ENCODE assay signal across 14 mouse cellular contexts in genomic region chr3:108199231-108199630, GRCm38 (mm10). TPM values are rescaled to one million over a fixed set of nuclear protein-coding genes. Genes with fewer than 3 reads are reported as not detected.
DNase-seq lines count a peak whose midpoint lies in the region; ATAC-seq lines count a peak whose summit lies in the region.
"Had no signal": no experiment of that assay in that cellular context is flagged by ENCODE, and none has a peak within 500 bp of the region (broad histone marks: within the 10 kb centered on the region; RNA-seq: fewer than 3 reads in every experiment).

No protein-coding gene starts in this region.

- H3K4me3 ChIP-seq in liver, embryonic 11.5 days (ENCODE audit: low read depth, low read length): peak overlapping the region; percentile 76
- H3K4me3 ChIP-seq in intestine, embryonic 14.5 days (ENCODE audit: low read depth, low read length): no peak overlapping the region
- H3K4me3 ChIP-seq in liver, embryonic 15.5 days (replicated peaks): peak overlapping the region; percentile 85

- 91% methylated on average over 6 of the region's 6 CpGs for WGBS in liver, embryonic 11.5 days
- 95% methylated on average over 6 of the region's 6 CpGs for WGBS in intestine, embryonic 14.5 days
- WGBS in liver, embryonic 15.5 days (ENCODE audit: insufficient replicate concordance): 86% methylated on average over 6 of the region's 6 CpGs

- no peak for ATAC-seq in liver, embryonic 11.5 days (replicated peaks; ENCODE audit: low FRiP score)
- no peak for ATAC-seq in intestine, embryonic 14.5 days (replicated peaks; ENCODE audit: low FRiP score, low TSS enrichment, low read depth)
- no peak for ATAC-seq in liver, embryonic 15.5 days (ENCODE audit: insufficient read depth)
- ATAC-seq in monocyte, adult 5-6 weeks (replicated peaks; ENCODE audit: insufficient number of reproducible peaks, low FRiP score, low TSS enrichment, poor library complexity, severe bottlenecking): no peak

- peaks cover 8% of the 10 kb centered on the region for H3K36me3 ChIP-seq in liver, embryonic 11.5 days (ENCODE audit: control insufficient read depth, insufficient read depth, low read length)
- H3K36me3 ChIP-seq in intestine, embryonic 14.5 days (ENCODE audit: control insufficient read depth, insufficient read depth, low read length): peaks cover 30% of the 10 kb centered on the region
- no peaks in the 10 kb centered on the region for H3K36me3 ChIP-seq in liver, embryonic 15.5 days (replicated peaks)

- H3K27me3 ChIP-seq in liver, embryonic 11.5 days (replicated peaks; ENCODE audit: control insufficient read depth, insufficient read depth, low read length): no peaks in the 10 kb centered on the region
- H3K27me3 ChIP-seq in intestine, embryonic 14.5 days (replicated peaks; ENCODE audit: control insufficient read depth, insufficient read depth, low read length): no peaks in the 10 kb centered on the region
- no peaks in the 10 kb centered on the region for H3K27me3 ChIP-seq in liver, embryonic 15.5 days
- H3K27me3 ChIP-seq: embryonic facial prominence, embryonic 15.5 days had no signal

- DNase-seq in heart, adult 11 months: peak; percentile 91
- no peak for DNase-seq in heart, postnatal 4 days
- DNase-seq in liver, embryonic 11.5 days (ENCODE audit: low spot score): no peak
- DNase-seq in liver: no peak
- DNase-seq in intestine, embryonic 14.5 days (ENCODE audit: low spot score): no peak
- DNase-seq in adrenal gland, postnatal 10 days: no peak
- DNase-seq: adrenal gland, postnatal 25 days; kidney, adult 8-10 months; retina, postnatal 1 day; thymus, adult 18-20 months had no signal

- no peak overlapping the region for H3K27ac ChIP-seq in liver, embryonic 11.5 days (ENCODE audit: low read depth, low read length)
- H3K27ac ChIP-seq in intestine, embryonic 14.5 days (ENCODE audit: low read depth): no peak overlapping the region
- peak overlapping the region; percentile 95; the same call in 1 of the 2 replicates for H3K27ac ChIP-seq in liver, embryonic 15.5 days (replicated peaks)

- H3K4me1 ChIP-seq in liver, embryonic 11.5 days (replicated peaks; ENCODE audit: control insufficient read depth, insufficient read depth, low read length): peaks cover 38% of the 10 kb centered on the region
- peaks cover 14% of the 10 kb centered on the region; the same call in 1 of the 2 replicates for H3K4me1 ChIP-seq in intestine, embryonic 14.5 days (replicated peaks; ENCODE audit: control insufficient read depth, insufficient read depth, low read length)
- peaks cover 48% of the 10 kb centered on the region for H3K4me1 ChIP-seq in liver, embryonic 15.5 days (replicated peaks)

- peak overlapping the region; percentile 77 for H3K4me2 ChIP-seq in liver, embryonic 11.5 days
- peak overlapping the region; percentile 69; the same call in 1 of the 2 replicates for H3K4me2 ChIP-seq in intestine, embryonic 14.5 days (ENCODE audit: low read length)
- peak overlapping the region; percentile 77 for H3K4me2 ChIP-seq in liver, embryonic 15.5 days

- H3K9ac ChIP-seq in liver, embryonic 11.5 days (ENCODE audit: low read depth, low read length): 0 out of 2 replicates have a peak overlapping the region, but pooled peaks have one; percentile 17
- H3K9ac ChIP-seq in intestine, embryonic 14.5 days (ENCODE audit: low read length): no peak overlapping the region
- H3K9ac ChIP-seq in liver, embryonic 15.5 days: no peak overlapping the region
- H3K9ac ChIP-seq: embryonic facial prominence, embryonic 15.5 days had no signal

- no peaks in the 10 kb centered on the region for H3K9me3 ChIP-seq in liver, embryonic 11.5 days (ENCODE audit: control insufficient read depth, low read length)
- H3K9me3 ChIP-seq in intestine, embryonic 14.5 days (ENCODE audit: control insufficient read depth, low read length): no peaks in the 10 kb centered on the region
- H3K9me3 ChIP-seq in liver, embryonic 15.5 days (replicated peaks): no peaks in the 10 kb centered on the region
- H3K9me3 ChIP-seq: embryonic facial prominence, embryonic 15.5 days had no signal

RNA-seq across cellular contexts. Expression of gene Cyb561d1, which starts 1.8 kb away (rescaled TPM):
- total RNA-seq in heart, postnatal 4 days (2021): 1 to 10 TPM; 4.9 to 5.4 TPM
- 2.3 and 2.8 TPM in 2 replicates for polyA plus RNA-seq in liver, embryonic 11.5 days (2014; fragmentation: Nextera tagmentation; extraction: Ambion mirVana)
- 2.3 and 2.6 TPM in 2 replicates for polyA plus RNA-seq in intestine, embryonic 14.5 days (2014; fragmentation: Nextera tagmentation; extraction: Ambion mirVana)
- 2.2 TPM in 2 replicates for polyA plus RNA-seq in liver, embryonic 15.5 days (2015; fragmentation: Nextera tagmentation; extraction: Ambion mirVana)
- 13.0 to 22.3 TPM (median 15.0 TPM) in 3 replicates for total RNA-seq in monocyte, adult 5-6 weeks (2017)
- 1 to 10 TPM; 6.6 to 6.9 TPM for total RNA-seq in adrenal gland, postnatal 10 days (2021)

RNA-seq across cellular contexts. Expression of gene Atxn7l2, which starts 11.5 kb away (rescaled TPM):
- 1 to 10 TPM; 6.9 to 7.7 TPM for total RNA-seq in heart, postnatal 4 days (2021)
- polyA plus RNA-seq in liver, embryonic 11.5 days (2014; fragmentation: Nextera tagmentation; extraction: Ambion mirVana): 8.7 and 8.9 TPM in 2 replicates
- polyA plus RNA-seq in intestine, embryonic 14.5 days (2014; fragmentation: Nextera tagmentation; extraction: Ambion mirVana): 15.3 and 15.5 TPM in 2 replicates
- polyA plus RNA-seq in liver, embryonic 15.5 days (2015; fragmentation: Nextera tagmentation; extraction: Ambion mirVana): 2.0 and 2.6 TPM in 2 replicates
- 4.0 to 7.1 TPM (median 6.8 TPM) in 3 replicates for total RNA-seq in monocyte, adult 5-6 weeks (2017)
- 10 to 100 TPM in 1 of 2 experiments, 1 to 10 TPM in 1; 7.6 to 10.1 TPM for total RNA-seq in adrenal gland, postnatal 10 days (2021)

RNA-seq across cellular contexts. Expression of gene Amigo1, which starts 13.1 kb away (rescaled TPM):
- 1 to 10 TPM; 7.1 to 8.1 TPM for total RNA-seq in heart, postnatal 4 days (2021)
- 0.88 and 1.5 TPM in 2 replicates for polyA plus RNA-seq in liver, embryonic 11.5 days (2014; fragmentation: Nextera tagmentation; extraction: Ambion mirVana)
- 3.0 and 3.5 TPM in 2 replicates for polyA plus RNA-seq in intestine, embryonic 14.5 days (2014; fragmentation: Nextera tagmentation; extraction: Ambion mirVana)
- 0.75 and 1.1 TPM in 2 replicates for polyA plus RNA-seq in liver, embryonic 15.5 days (2015; fragmentation: Nextera tagmentation; extraction: Ambion mirVana)
- total RNA-seq in monocyte, adult 5-6 weeks (2017): 3.7 to 6.2 TPM (median 4.2 TPM) in 3 replicates
- total RNA-seq in adrenal gland, postnatal 10 days (2021): 10 to 100 TPM; 13.1 to 18.4 TPM

RNA-seq across cellular contexts. Expression of gene Sypl2, which starts 27.2 kb away (rescaled TPM):
- 1 to 10 TPM; 2.6 to 4.1 TPM for total RNA-seq in heart, postnatal 4 days (2021)
- 0.05 and 0.08 TPM in 2 replicates for polyA plus RNA-seq in liver, embryonic 11.5 days (2014; fragmentation: Nextera tagmentation; extraction: Ambion mirVana)
- polyA plus RNA-seq in intestine, embryonic 14.5 days (2014; fragmentation: Nextera tagmentation; extraction: Ambion mirVana): 0.08 and 0.36 TPM in 2 replicates
- polyA plus RNA-seq in liver, embryonic 15.5 days (2015; fragmentation: Nextera tagmentation; extraction: Ambion mirVana): 0.39 and 0.78 TPM in 2 replicates
- total RNA-seq in monocyte, adult 5-6 weeks (2017): not detected in 3 replicates
- total RNA-seq in adrenal gland, postnatal 10 days (2021): 10 to 100 TPM; 13.3 to 44.9 TPM

RNA-seq across cellular contexts. Expression of gene Gpr61, which starts 44.5 kb away (rescaled TPM):
- total RNA-seq in heart, postnatal 4 days (2021): not detected
- 0.07 TPM in 1 of 2 replicates, not detected in the other for polyA plus RNA-seq in liver, embryonic 11.5 days (2014; fragmentation: Nextera tagmentation; extraction: Ambion mirVana)
- 0.04 and 0.26 TPM in 2 replicates for polyA plus RNA-seq in intestine, embryonic 14.5 days (2014; fragmentation: Nextera tagmentation; extraction: Ambion mirVana)
- polyA plus RNA-seq in liver, embryonic 15.5 days (2015; fragmentation: Nextera tagmentation; extraction: Ambion mirVana): 0.02 TPM in 1 of 2 replicates, not detected in the other
- not detected in 3 replicates for total RNA-seq in monocyte, adult 5-6 weeks (2017)
- under 1 TPM; 0.15 to 0.48 TPM for total RNA-seq in adrenal gland, postnatal 10 days (2021)
- polyA plus RNA-seq: spleen, adult 2 months had no signal
